Mouse (Mus musculus) neural tube, embryonic 12.5 days (tissue): ENCODE measurements around the gene Krt39. TPM values are rescaled to one million over a fixed set of nuclear protein-coding genes. Genes with fewer than 3 reads are reported as not detected.

Experiments used
- ATAC-seq: fragments of 200-750 bp; cut with Nextera tagmentation; 2 replicates; pipeline ENCODE4 v1.8.0; 2017; ENCODE audit warnings: low read depth, mild to moderate bottlenecking, moderate TSS enrichment, moderate library complexity; ENCODE audit not compliant: low FRiP score
- H3K27ac ChIP-seq: fragments of 300-500 bp; sonication (generic); 2 replicates; pipeline ENCODE4 v1.5.1; 2016
- H3K27me3 ChIP-seq: fragments of 300-500 bp; sonication (generic); replicated peaks from 2 replicates; pipeline ENCODE4 v1.6.1; 2016; ENCODE audit warnings: mild to moderate bottlenecking
- H3K36me3 ChIP-seq: fragments of 300-500 bp; sonication (generic); 2 replicates; pipeline ENCODE4 v1.6.1; 2016; ENCODE audit warnings: mild to moderate bottlenecking
- H3K4me1 ChIP-seq: fragments of 300-500 bp; sonication (generic); 2 replicates; pipeline ENCODE4 v1.6.1; 2016
- H3K4me2 ChIP-seq: fragments of 300-500 bp; sonication (generic); replicated peaks from 2 replicates; pipeline ENCODE4 v1.6.1; 2016; ENCODE audit warnings: mild to moderate bottlenecking
- H3K4me3 ChIP-seq: fragments of 300-500 bp; sonication (generic); 2 replicates; pipeline ENCODE4 v1.5.1; 2016
- H3K9ac ChIP-seq: fragments of 300-500 bp; sonication (generic); 2 replicates; pipeline ENCODE4 v1.6.1; 2016; ENCODE audit warnings: mild to moderate bottlenecking
- H3K9me3 ChIP-seq: fragments of 300-500 bp; sonication (generic); 2 replicates; pipeline ENCODE4 v1.6.1; 2016; ENCODE audit warnings: mild to moderate bottlenecking
- WGBS: fragments of 180-500 bp; shearing (Covaris S2); methylation state at CpG from one replicate; pipeline ENCODE4 v1.1.7; 2016; 5-methylcytosine and 5-hydroxymethylcytosine counted together
- polyA plus RNA-seq: library from polyadenylated mRNA; unstranded; fragments of >200 nt; fragmentation: Nextera tagmentation; extraction: Ambion mirVana; gene quantifications from 2 replicates; pipeline ENCODE4 v1.2.1, GENCODE M21; 2016

The Krt39 gene
- polyA plus RNA-seq, 1 experiment from 2014 or later: not detected

- Histone ChIP-seq H3K9ac (no peak overlapping the region), H3K36me3 (no peaks in the 10 kb centered on the region), H3K27me3 (no peaks in the 10 kb centered on the region), H3K27ac (no peak overlapping the region), H3K4me1 (no peaks in the 10 kb centered on the region; the same call in 1 of the 2 replicates), H3K4me3 (no peak overlapping the region), H3K9me3 (no peaks in the 10 kb centered on the region), H3K4me2 (no peak overlapping the region)
- 89% methylated on average over 4 of the region's 4 CpGs for WGBS
- ATAC-seq: no peak
Observed at GRCm38 (mm10) chr11:99496460-99496859, 24.7 kb downstream of the Krt39 start.

- no peak overlapping the region for H3K4me2 ChIP-seq
- no peak overlapping the region for H3K4me3 ChIP-seq
- no peaks in the 10 kb centered on the region for H3K4me1 ChIP-seq
- no peak overlapping the region for H3K9ac ChIP-seq
- H3K9me3 ChIP-seq: no peaks in the 10 kb centered on the region
- H3K27ac ChIP-seq: no peak overlapping the region
- 90% methylated on average over 4 of the region's 4 CpGs for WGBS
- ATAC-seq: no peak
- no peaks in the 10 kb centered on the region for H3K36me3 ChIP-seq
- H3K27me3 ChIP-seq: no peaks in the 10 kb centered on the region
Observed at GRCm38 (mm10) chr11:99494741-99495140, 26.4 kb downstream of the Krt39 start.

DNA sequence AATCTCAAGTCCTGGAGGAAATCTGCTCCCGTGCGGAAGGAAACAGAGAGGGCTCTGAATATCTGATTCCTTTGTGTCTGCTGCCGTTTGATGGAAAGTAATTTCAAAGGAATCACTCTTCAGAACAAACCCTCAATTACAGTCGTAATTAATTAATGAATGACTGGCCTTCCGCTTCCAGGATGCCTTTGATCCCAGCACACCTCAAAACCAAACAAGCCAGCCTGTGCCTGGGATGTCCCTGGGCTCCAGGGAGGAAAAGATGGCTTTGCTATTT, 27.6 kb downstream of the Krt39 start:
- Histone ChIP-seq H3K4me3 (no peak overlapping the region), H3K27ac (no peak overlapping the region), H3K36me3 (no peaks in the 10 kb centered on the region), H3K9me3 (no peaks in the 10 kb centered on the region), H3K4me2 (no peak overlapping the region), H3K4me1 (no peaks in the 10 kb centered on the region), H3K9ac (no peak overlapping the region), H3K27me3 (no peaks in the 10 kb centered on the region)
- no peak for ATAC-seq
- 46% methylated on average over 5 of the region's 5 CpGs for WGBS

DNA sequence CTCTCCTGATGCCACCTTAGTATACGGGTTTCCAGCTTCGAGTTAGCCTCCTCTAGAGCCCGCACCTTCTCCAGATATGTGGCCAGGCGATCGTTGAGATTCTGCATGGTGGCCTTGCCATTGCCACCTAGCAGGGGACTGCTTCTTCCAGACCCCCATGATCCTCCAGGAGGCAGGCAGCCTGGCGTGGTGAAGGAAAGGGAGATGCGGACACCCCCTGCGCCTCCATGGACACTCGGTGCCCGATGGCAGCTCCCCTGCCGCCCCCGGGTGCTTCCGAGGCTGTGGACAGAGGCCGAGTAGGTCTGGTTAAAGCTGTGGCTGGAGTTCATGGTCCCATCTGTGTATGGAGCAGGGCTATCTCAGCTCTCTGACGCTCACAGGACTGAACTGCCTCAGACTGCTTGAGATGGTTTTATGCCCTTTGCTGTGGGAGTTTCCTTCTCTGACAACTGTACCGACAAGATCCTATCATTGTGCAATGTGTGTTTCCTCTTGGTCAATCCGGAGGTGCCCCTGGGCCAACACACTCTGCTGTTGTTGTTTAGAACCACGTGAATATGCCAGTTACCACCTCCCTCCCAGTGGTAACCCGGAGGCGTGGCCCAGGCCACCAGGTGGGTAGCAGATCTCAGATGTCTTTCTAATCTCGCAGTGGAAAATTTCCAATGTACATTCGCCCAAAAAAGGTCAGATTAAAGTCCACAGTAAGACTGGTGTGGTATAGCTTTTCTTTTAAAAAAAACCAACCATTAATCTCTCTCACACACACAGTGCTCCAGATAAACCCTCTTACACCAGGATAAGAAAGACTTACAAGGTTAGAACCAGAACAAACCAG, 28.2 kb downstream of the Krt39 start, which contains the start of gene Krt23:
Gene Krt23, minus strand, starts transcription at position 405 of the 841 bp plus-strand sequence.
- H3K9ac ChIP-seq: no peak within 1 kb of the TSS
- no peak for ATAC-seq
- H3K27me3 ChIP-seq: no peaks in the 10 kb centered on the region
- no peaks in the 10 kb centered on the region for H3K9me3 ChIP-seq
- no peak within 1 kb of the TSS for H3K27ac ChIP-seq
- no peak within 1 kb of the TSS for H3K4me3 ChIP-seq
- no peaks in the 10 kb centered on the region for H3K36me3 ChIP-seq
- no peaks in the 10 kb centered on the region for H3K4me1 ChIP-seq
- 81% methylated on average over 22 of the region's 22 CpGs for WGBS
- no peak within 1 kb of the TSS for H3K4me2 ChIP-seq

GRCm38 (mm10) chr11:99491040-99491439, 30.1 kb downstream of the Krt39 start:
- no peaks in the 10 kb centered on the region for H3K27me3 ChIP-seq
- no peaks in the 10 kb centered on the region for H3K9me3 ChIP-seq
- no peak overlapping the region for H3K9ac ChIP-seq
- H3K4me2 ChIP-seq: no peak overlapping the region
- no peaks in the 10 kb centered on the region for H3K36me3 ChIP-seq
- 93% methylated on average over 8 of the region's 8 CpGs for WGBS
- no peaks in the 10 kb centered on the region for H3K4me1 ChIP-seq
- H3K4me3 ChIP-seq: no peak overlapping the region
- no peak for ATAC-seq
- no peak overlapping the region for H3K27ac ChIP-seq

- Histone ChIP-seq H3K36me3 (no peaks in the 10 kb centered on the region), H3K27ac (no peak overlapping the region), H3K9ac (no peak overlapping the region), H3K4me1 (no peaks in the 10 kb centered on the region), H3K9me3 (no peaks in the 10 kb centered on the region), H3K27me3 (no peaks in the 10 kb centered on the region), H3K4me2 (no peak overlapping the region), H3K4me3 (no peak overlapping the region)
- no peak for ATAC-seq
- 75% methylated on average over 4 of the region's 4 CpGs for WGBS
Observed at GRCm38 (mm10) chr11:99490624-99491023, 30.5 kb downstream of the Krt39 start.

- 54% methylated on average over 3 of the region's 3 CpGs for WGBS
- Histone ChIP-seq H3K27me3 (no peaks in the 10 kb centered on the region), H3K4me1 (no peaks in the 10 kb centered on the region), H3K9ac (no peak overlapping the region), H3K9me3 (no peaks in the 10 kb centered on the region), H3K36me3 (no peaks in the 10 kb centered on the region), H3K27ac (no peak overlapping the region), H3K4me3 (no peak overlapping the region), H3K4me2 (no peak overlapping the region)
- no peak for ATAC-seq
Observed at GRCm38 (mm10) chr11:99489233-99489632, 31.9 kb downstream of the Krt39 start.

DNA sequence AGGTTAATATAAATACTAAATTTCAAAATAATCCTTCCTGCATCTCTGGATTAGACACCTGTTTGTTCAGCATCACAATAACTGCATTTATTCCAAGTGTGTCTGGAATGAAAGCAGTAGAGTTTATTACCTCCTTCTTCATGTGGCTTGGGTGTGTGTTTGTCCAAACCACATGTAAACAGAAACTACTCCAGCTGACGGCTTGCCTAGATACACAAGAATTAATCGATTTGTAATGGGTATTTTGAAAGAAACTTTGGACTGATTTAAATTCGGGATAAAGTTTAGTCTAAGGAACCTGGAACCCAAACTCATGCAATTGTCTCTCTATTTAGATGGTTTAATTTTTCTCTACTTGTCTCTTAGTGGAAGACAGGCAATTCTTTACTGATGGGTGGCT, 46.2 kb downstream of the Krt39 start:
- Histone ChIP-seq H3K4me3 (no peak overlapping the region), H3K27me3 (no peaks in the 10 kb centered on the region), H3K4me1 (no peaks in the 10 kb centered on the region), H3K27ac (no peak overlapping the region), H3K4me2 (no peak overlapping the region), H3K36me3 (no peaks in the 10 kb centered on the region), H3K9ac (no peak overlapping the region), H3K9me3 (no peaks in the 10 kb centered on the region)
- ATAC-seq: no peak
- 85% methylated on average over 3 of the region's 3 CpGs for WGBS

GRCm38 (mm10) chr11:99473433-99473832, 47.7 kb downstream of the Krt39 start:
- H3K27ac ChIP-seq: no peak overlapping the region
- 80% methylated on average over 6 of the region's 6 CpGs for WGBS
- H3K36me3 ChIP-seq: no peaks in the 10 kb centered on the region
- no peak overlapping the region for H3K4me3 ChIP-seq
- H3K4me2 ChIP-seq: no peak overlapping the region
- no peaks in the 10 kb centered on the region for H3K9me3 ChIP-seq
- no peak for ATAC-seq
- no peak overlapping the region for H3K9ac ChIP-seq
- no peaks in the 10 kb centered on the region for H3K4me1 ChIP-seq
- H3K27me3 ChIP-seq: no peaks in the 10 kb centered on the region

- H3K9ac ChIP-seq: no peak overlapping the region
- no peak overlapping the region for H3K27ac ChIP-seq
- ATAC-seq: no peak
- H3K36me3 ChIP-seq: no peaks in the 10 kb centered on the region
- WGBS: 82% methylated on average over 4 of the region's 4 CpGs
- no peak overlapping the region for H3K4me2 ChIP-seq
- H3K9me3 ChIP-seq: no peaks in the 10 kb centered on the region
- no peaks in the 10 kb centered on the region for H3K27me3 ChIP-seq
- H3K4me1 ChIP-seq: no peaks in the 10 kb centered on the region
- no peak overlapping the region for H3K4me3 ChIP-seq
Observed at GRCm38 (mm10) chr11:99472405-99472804, 48.7 kb downstream of the Krt39 start.

DNA sequence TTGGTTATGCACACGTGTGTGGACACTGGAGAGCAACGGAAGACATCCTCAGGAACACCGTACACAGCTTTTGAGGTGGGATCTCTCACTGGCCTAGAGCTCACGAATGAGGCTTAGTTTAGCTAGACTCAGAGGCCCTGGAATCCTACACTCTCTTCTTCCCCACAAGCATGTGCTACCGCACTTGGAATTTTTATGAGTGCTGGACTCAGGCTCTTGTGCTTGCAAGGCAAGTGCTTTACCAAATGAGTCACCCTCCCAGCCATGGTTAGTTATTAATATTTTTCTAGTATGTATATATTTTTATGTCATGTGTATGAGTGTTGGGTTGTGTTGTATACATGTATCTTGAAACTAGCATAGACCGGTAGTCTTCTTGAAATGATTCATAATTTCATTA, 49.2 kb downstream of the Krt39 start:
- no peaks in the 10 kb centered on the region for H3K36me3 ChIP-seq
- no peaks in the 10 kb centered on the region for H3K4me1 ChIP-seq
- no peak overlapping the region for H3K4me3 ChIP-seq
- no peak overlapping the region for H3K9ac ChIP-seq
- 95% methylated on average over 6 of the region's 6 CpGs for WGBS
- no peak overlapping the region for H3K4me2 ChIP-seq
- H3K9me3 ChIP-seq: no peaks in the 10 kb centered on the region
- no peaks in the 10 kb centered on the region for H3K27me3 ChIP-seq
- H3K27ac ChIP-seq: no peak overlapping the region
- no peak for ATAC-seq

- Histone ChIP-seq H3K9ac (no peak overlapping the region), H3K4me1 (no peaks in the 10 kb centered on the region), H3K27me3 (no peaks in the 10 kb centered on the region), H3K27ac (no peak overlapping the region), H3K36me3 (no peaks in the 10 kb centered on the region), H3K9me3 (no peaks in the 10 kb centered on the region), H3K4me2 (no peak overlapping the region), H3K4me3 (no peak overlapping the region)
- WGBS: 89% methylated on average over 4 of the region's 4 CpGs
- ATAC-seq: no peak
Observed at GRCm38 (mm10) chr11:99469228-99469627, 51.9 kb downstream of the Krt39 start.

DNA sequence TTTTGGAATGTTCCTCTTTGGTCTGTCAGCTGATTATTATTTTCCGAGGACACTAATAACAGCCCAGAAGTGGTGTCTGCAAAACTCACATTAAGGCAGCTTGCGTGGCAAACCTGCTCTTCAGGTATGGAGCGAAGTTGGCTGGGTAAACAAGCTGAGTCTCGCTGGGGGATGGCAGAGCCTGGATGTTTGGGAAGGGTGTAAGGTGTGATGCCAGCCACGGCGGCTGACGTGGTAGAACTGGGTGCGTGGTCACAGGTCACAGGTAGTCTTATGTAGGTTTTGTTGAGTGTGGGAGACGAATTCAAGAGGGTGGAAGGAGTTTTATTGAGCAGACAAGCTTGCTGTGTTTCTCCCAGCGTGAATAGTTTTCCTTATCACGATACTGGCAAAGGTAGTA, 52.6 kb downstream of the Krt39 start:
- Histone ChIP-seq H3K4me2 (no peak overlapping the region), H3K27me3 (no peaks in the 10 kb centered on the region), H3K4me3 (no peak overlapping the region), H3K36me3 (no peaks in the 10 kb centered on the region), H3K9ac (no peak overlapping the region), H3K4me1 (no peaks in the 10 kb centered on the region), H3K27ac (no peak overlapping the region), H3K9me3 (no peaks in the 10 kb centered on the region)
- WGBS: 88% methylated on average over 11 of the region's 11 CpGs
- no peak for ATAC-seq
